Mouse (Mus musculus): ENCODE measurements at regions not wholly inside any gene's neighbourhood (a gene's known extent, or its start where the extent isn't known, plus 50 kb on each side); places are given as distances from the start of the nearest gene placed in this dataset.

DNA sequence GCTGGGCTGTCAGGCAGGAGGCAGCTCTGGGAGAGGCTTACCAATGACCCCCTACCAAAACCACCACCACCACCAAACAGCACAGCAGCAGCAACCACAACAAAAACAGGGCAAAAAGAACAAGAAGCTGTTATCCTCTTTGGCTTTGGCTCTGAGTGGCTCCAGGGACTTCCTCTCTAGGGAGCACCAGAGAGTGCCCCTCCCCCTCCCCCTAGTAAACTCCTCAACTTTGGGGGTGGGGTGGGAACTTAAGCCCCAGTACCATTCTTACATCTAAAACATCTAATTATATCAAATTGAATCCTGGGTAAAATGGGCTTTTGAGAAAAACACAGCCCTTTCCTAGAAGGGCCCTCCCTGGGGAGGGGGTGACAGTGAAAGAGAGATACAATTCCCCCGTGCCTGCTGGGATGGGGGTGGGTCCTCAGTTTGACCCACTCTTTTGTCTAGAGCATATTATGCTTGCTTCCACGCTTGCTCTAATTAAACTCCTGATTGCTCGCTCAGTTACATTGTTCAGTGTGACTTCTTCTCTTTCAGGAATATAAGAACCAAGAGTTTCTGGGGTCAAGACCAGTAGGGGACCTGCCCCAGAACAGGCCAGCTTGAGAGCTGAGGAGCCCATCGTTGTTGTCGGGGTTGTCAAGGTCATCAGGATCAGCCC, 443.4 kb downstream of the Fam19a5 start:
- no peak for TF ChIP-seq POLR2A (IDR thresholded peaks at IDR 0.05; ENCODE audit: control insufficient read depth in 1 of 2, insufficient read depth in 1 of 2, low read depth in 1 of 2, low read length in 2 of 2, poor library complexity in 1 of 2)
- no peak for TF ChIP-seq JUND (IDR thresholded peaks at IDR 0.05; ENCODE audit: low read depth, low read length)
- TF ChIP-seq CTCF (IDR thresholded peaks at IDR 0.05 in 2 of 3, conservative IDR thresholded peaks at IDR 0.05 in 1 of 3; ENCODE audit: control insufficient read depth in 1 of 3, insufficient read depth in 1 of 3, low read depth in 2 of 3, low read length in 3 of 3, poor library complexity in 1 of 3, severe bottlenecking in 1 of 3), result no peak
- TF ChIP-seq MAZ (IDR thresholded peaks at IDR 0.05; ENCODE audit: low read depth, low read length), result no peak
